Mouse (Mus musculus): Measurements from ENCODE around the gene Reck. TPM values are rescaled to one million over a fixed set of nuclear protein-coding genes. Genes with fewer than 3 reads are reported as not detected.

The Reck gene
- polyA plus RNA-seq, 1 experiment from 2014 or later = 11.9 TPM

DNA sequence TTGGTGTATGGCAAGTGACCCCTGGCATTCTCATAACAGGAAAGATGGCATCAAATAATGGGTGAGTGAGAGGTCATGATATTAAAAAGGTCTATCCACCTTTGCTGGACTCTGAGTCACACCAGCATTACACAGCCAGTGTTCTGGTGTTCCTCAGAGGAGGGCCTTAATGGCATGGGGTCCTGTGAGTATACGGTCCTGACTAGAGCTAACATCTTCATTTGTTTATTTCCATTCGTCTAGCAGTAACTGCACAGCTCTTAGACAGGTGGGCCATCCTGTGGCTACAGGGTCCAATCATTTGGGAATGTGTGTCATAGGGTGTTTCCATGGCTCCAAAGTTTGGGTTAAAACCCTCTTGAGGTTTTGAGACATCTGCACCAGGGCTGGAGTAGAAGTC lies 119.0 kb downstream of the Reck start:
- H3K4me2 ChIP-seq = no peak overlapping the region
- no peaks in the 10 kb centered on the region for H3K4me1 ChIP-seq (ENCODE audit: control insufficient read depth, insufficient read depth, low read length)
- H3K36me3 ChIP-seq (ENCODE audit: control insufficient read depth, insufficient read depth, low read length) = no peaks in the 10 kb centered on the region
- H3K27me3 ChIP-seq (ENCODE audit: control insufficient read depth, insufficient read depth, low read length) = no peaks in the 10 kb centered on the region
- no peak overlapping the region for H3K4me3 ChIP-seq (ENCODE audit: low read depth, low read length)
- no peak for ATAC-seq (ENCODE audit: low FRiP score)
- H3K27ac ChIP-seq (ENCODE audit: low read depth, low read length) = no peak overlapping the region
- 74% methylated on average over 2 of the region's 2 CpGs for whole genome bisulfite sequencing
- H3K9ac ChIP-seq (ENCODE audit: low read length) = no peak overlapping the region
- DNase-seq (ENCODE audit: low spot score, missing footprints) = no peak
- no peaks in the 10 kb centered on the region; the same call in 1 of the 2 replicates for H3K9me3 ChIP-seq (ENCODE audit: control insufficient read depth, low read length)

Other genes starting within 250 kb of the Reck start
- gene Npr2, start 243.6 kb upstream of the Reck start, polyA plus RNA-seq (2014; fragmentation: Nextera tagmentation; extraction: Ambion mirVana) = 14.0 and 15.5 TPM in 2 replicates
- gene Spag8, start 221.9 kb upstream of the Reck start, polyA plus RNA-seq (2014; fragmentation: Nextera tagmentation; extraction: Ambion mirVana) = 2.9 and 3.4 TPM in 2 replicates
- gene Hint2, start 219.1 kb upstream of the Reck start, polyA plus RNA-seq (2014; fragmentation: Nextera tagmentation; extraction: Ambion mirVana) = 70.0 and 72.9 TPM in 2 replicates
- gene Tmem8b, start 206.6 kb upstream of the Reck start, polyA plus RNA-seq (2014; fragmentation: Nextera tagmentation; extraction: Ambion mirVana) = 4.4 and 4.5 TPM in 2 replicates
- gene Fam221b, start 206.4 kb upstream of the Reck start, polyA plus RNA-seq (2014; fragmentation: Nextera tagmentation; extraction: Ambion mirVana) = 2.4 and 2.5 TPM in 2 replicates
- gene Olfr70, start 174.7 kb upstream of the Reck start, polyA plus RNA-seq (2014; fragmentation: Nextera tagmentation; extraction: Ambion mirVana) = not detected in 2 replicates
- not detected in 2 replicates for gene Olfr71, start 165.3 kb upstream of the Reck start, polyA plus RNA-seq (2014; fragmentation: Nextera tagmentation; extraction: Ambion mirVana)
- gene Hrct1, start 148.3 kb upstream of the Reck start, polyA plus RNA-seq (2014; fragmentation: Nextera tagmentation; extraction: Ambion mirVana) = 0.11 and 0.25 TPM in 2 replicates
- gene Spaar, start 145.5 kb upstream of the Reck start, polyA plus RNA-seq (2014; fragmentation: Nextera tagmentation; extraction: Ambion mirVana) = 0.04 TPM in 1 of 2 replicates, not detected in the other
- gene Olfr159, start 104.5 kb upstream of the Reck start, polyA plus RNA-seq (2014; fragmentation: Nextera tagmentation; extraction: Ambion mirVana) = not detected in 2 replicates
- gene Olfr156, start 51.6 kb upstream of the Reck start, polyA plus RNA-seq (2014; fragmentation: Nextera tagmentation; extraction: Ambion mirVana) = not detected in 2 replicates
- not detected in 2 replicates for gene Olfr157, start 35.3 kb upstream of the Reck start, polyA plus RNA-seq (2014; fragmentation: Nextera tagmentation; extraction: Ambion mirVana)
- gene Olfr155, start 24.0 kb upstream of the Reck start, polyA plus RNA-seq (2014; fragmentation: Nextera tagmentation; extraction: Ambion mirVana) = not detected in 2 replicates
- gene Glipr2, start 81.9 kb downstream of the Reck start, polyA plus RNA-seq (2014; fragmentation: Nextera tagmentation; extraction: Ambion mirVana) = 82.7 and 89.5 TPM in 2 replicates
- not detected in 2 replicates for gene Ccin, start 108.0 kb downstream of the Reck start, polyA plus RNA-seq (2014; fragmentation: Nextera tagmentation; extraction: Ambion mirVana)
- gene Clta, start 128.9 kb downstream of the Reck start, polyA plus RNA-seq (2014; fragmentation: Nextera tagmentation; extraction: Ambion mirVana) = 226 and 236 TPM in 2 replicates
- 15.1 and 18.1 TPM in 2 replicates for gene Gne, start 208.6 kb downstream of the Reck start, polyA plus RNA-seq (2014; fragmentation: Nextera tagmentation; extraction: Ambion mirVana)